Mouse (Mus musculus) left cerebral cortex, postnatal 4 days (tissue): Measurements from ENCODE around the gene Acy3. TPM values are rescaled to one million over a fixed set of nuclear protein-coding genes. Genes with fewer than 3 reads are reported as not detected.
"Not testable (repeated sequence)": the region's sequence is repeated elsewhere in the genome, so short reads cannot be mapped to it uniquely, and the experiment has no call there.

ENCODE experiments used
- DNase-seq: peaks from one replicate; pipeline ENCODE4 v3.0.0-alpha.2; 2022
- intact Hi-C: fragments of 180-260 bp; cut with DNase I; formaldehyde crosslinking; loops from one replicate; pipeline ENCODE4 v1.15.1; 2025
- total RNA-seq, 2 experiments: library from RNA; stranded (reverse); gene quantifications; 2 replicates each; pipeline ENCODE4 v1.2.3; 2021

Acy3 gene
- total RNA-seq, 2 experiments from 2014 or later = 1.4 to 1.6 TPM

DNA sequence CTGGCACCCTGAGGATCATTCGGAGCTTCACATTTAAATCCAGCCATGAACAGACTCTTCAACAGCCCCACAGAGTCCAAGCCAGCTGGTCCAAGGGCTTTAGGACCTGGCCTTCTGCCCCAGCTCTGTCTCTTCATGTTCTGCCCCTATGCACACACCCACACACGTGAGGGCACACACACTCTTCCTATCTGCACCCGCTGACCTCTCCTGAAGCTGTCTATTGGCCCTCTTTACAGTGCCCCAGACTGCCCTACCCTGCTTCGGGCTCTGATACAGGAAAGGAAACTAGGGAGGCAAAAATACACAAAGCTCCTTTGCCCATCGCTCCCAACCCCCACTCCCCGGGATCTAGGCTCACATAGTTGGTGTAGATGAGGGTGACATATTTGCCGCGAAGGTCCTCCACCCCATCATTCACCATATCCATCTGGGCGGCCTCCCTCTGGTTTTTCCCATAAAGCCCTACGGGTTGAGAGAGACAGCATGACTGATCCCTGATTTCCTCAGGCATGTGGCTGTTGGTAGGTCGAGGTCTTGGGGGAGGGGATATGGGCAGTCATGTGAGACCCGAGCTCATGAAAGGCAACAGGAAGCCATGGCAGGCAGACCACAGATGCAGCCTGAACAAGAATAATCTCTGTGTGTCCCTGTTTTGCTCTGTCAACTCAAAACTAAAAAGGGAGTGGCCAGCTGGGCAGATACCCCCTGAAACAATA lies 50.1 kb downstream of the Acy3 start:
- no peak for DNase-seq
- intact Hi-C loops = no loop called here

DNA sequence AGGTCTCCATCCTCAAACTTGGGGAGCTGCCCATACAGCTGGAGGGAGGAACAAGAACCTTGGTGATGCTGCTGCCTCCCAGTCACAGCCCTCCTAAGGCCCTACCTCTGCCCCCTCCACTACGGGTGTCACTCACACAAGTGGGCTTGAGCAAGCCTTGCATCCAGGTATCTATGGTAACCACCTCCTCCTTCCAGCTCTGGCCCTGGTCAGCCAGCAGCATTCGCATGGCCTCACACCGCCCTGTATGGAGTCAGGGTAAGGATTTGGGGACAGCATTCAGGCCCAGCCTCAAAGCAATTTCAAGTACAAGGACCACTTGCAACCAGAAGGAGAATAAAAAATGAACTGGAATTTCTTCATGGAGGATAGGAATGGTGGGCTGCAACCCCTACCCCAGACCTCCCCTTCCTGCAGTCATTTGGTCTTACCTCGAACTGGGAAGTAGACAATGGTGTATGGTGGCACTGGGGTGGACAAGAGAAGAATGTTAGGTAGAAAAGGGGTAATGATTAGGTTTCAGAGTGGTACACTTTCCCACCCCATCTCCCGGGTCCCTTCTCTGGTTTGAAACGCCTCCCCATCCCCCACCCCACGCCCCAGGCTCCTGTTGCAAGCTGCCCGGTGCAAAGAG lies 50.9 kb downstream of the Acy3 start:
- intact Hi-C loops, DNase-seq: not testable (repeated sequence)

DNA sequence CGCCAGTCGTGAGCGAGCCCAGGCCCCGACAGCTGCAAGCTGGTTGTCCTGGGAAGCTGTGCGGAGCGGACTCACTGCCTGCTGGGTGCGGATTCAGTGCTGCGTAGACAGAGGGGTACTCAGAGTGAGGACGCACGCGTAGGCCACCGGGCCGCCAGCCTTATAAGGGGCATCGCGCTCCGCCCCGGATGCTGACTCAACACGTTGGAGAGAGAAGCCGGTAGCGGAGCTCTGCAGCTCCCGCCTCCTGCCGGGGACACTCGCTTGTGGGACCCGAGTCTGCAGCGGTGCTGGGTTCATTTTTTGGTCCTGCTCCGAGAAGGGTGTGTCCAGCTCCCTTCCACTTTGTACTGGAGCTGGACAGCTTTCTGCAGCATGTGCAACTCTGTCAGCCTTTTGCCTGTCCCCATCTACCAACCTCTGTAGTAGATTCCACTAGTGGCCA lies 51.4 kb downstream of the Acy3 start, which contains the start of gene Gstp1:
TSS of gene Gstp1 (minus strand) at position 198 of the 445 bp plus-strand sequence.
- peak; percentile 82 for DNase-seq
- intact Hi-C loops = no loop called here

Other genes starting within 250 kb of the Acy3 start
- 10 to 100 TPM; 89.1 to 90.7 TPM for gene Kmt5b, start 219.1 kb upstream of the Acy3 start, total RNA-seq
- gene Chka, start 134.8 kb upstream of the Acy3 start, total RNA-seq = 100 to 1,000 TPM in 1 of 2 experiments, 10 to 100 TPM in 1; 88.7 to 104 TPM
- gene Tcirg1, start 79.4 kb upstream of the Acy3 start, total RNA-seq = 10 to 100 TPM; 24.0 to 27.9 TPM
- gene Ndufs8, start 73.8 kb upstream of the Acy3 start, total RNA-seq = 100 to 1,000 TPM in 1 of 2 experiments, 10 to 100 TPM in 1; 94.0 to 102 TPM
- 1 to 10 TPM; 1.5 to 1.9 TPM for gene Aldh3b1, start 56.8 kb upstream of the Acy3 start, total RNA-seq
- 1 to 10 TPM; 6.4 to 8.9 TPM for gene Unc93b1, start 51.4 kb upstream of the Acy3 start, total RNA-seq
- not detected for gene Aldh3b3, start 27.9 kb upstream of the Acy3 start, total RNA-seq
- gene Aldh3b2, start 14.2 kb upstream of the Acy3 start, total RNA-seq = under 1 TPM; 0.40 to 0.64 TPM
- gene Tbx10, start 6.2 kb downstream of the Acy3 start, total RNA-seq = not detected
- gene Nudt8, start 14.0 kb downstream of the Acy3 start, total RNA-seq = 10 to 100 TPM; 14.6 to 14.8 TPM
- 1 to 10 TPM; 4.1 to 4.8 TPM for gene Gm49405, start 14.1 kb downstream of the Acy3 start, total RNA-seq
- gene Doc2g, start 16.7 kb downstream of the Acy3 start, total RNA-seq = 1 to 10 TPM; 8.3 to 9.4 TPM
- gene Ndufv1, start 26.2 kb downstream of the Acy3 start, total RNA-seq = 100 to 1,000 TPM; 185 to 196 TPM
- gene Gstp1, start 51.4 kb downstream of the Acy3 start, total RNA-seq = 100 to 1,000 TPM; 288 to 297 TPM
- gene Gstp2, start 59.5 kb downstream of the Acy3 start, total RNA-seq = 10 to 100 TPM; 27.2 to 31.6 TPM
- gene Gstp3, start 73.0 kb downstream of the Acy3 start, total RNA-seq = not detected
- not detected for gene Cabp2, start 95.0 kb downstream of the Acy3 start, total RNA-seq
- 10 to 100 TPM; 27.5 to 28.3 TPM for gene Cdk2ap2, start 110.6 kb downstream of the Acy3 start, total RNA-seq
- gene Pitpnm1, start 113.4 kb downstream of the Acy3 start, total RNA-seq = 100 to 1,000 TPM; 185 to 187 TPM
- gene Aip, start 139.3 kb downstream of the Acy3 start, total RNA-seq = 10 to 100 TPM; 54.8 to 64.8 TPM
- gene Gpr152, start 153.2 kb downstream of the Acy3 start, total RNA-seq = not detected
- not detected for gene Cabp4, start 157.5 kb downstream of the Acy3 start, total RNA-seq
- gene Coro1b, start 162.0 kb downstream of the Acy3 start, total RNA-seq = 100 to 1,000 TPM in 1 of 2 experiments, 10 to 100 TPM in 1; 92.6 to 107 TPM
- 1 to 10 TPM; 1.2 to 1.6 TPM for gene Ptprcap, start 167.0 kb downstream of the Acy3 start, total RNA-seq
- gene Rps6kb2, start 176.8 kb downstream of the Acy3 start, total RNA-seq = 10 to 100 TPM; 38.1 to 39.2 TPM
- gene Carns1, start 188.9 kb downstream of the Acy3 start, total RNA-seq = 1 to 10 TPM; 2.4 to 3.1 TPM
- gene Tbc1d10c, start 204.7 kb downstream of the Acy3 start, total RNA-seq = 1 to 10 TPM; 2.1 to 2.4 TPM
- gene Ppp1ca, start 205.5 kb downstream of the Acy3 start, total RNA-seq = 100 to 1,000 TPM; 318 to 333 TPM
- gene Rad9a, start 215.1 kb downstream of the Acy3 start, total RNA-seq = 10 to 100 TPM in 1 of 2 experiments, 1 to 10 TPM in 1; 9.8 to 10.6 TPM
- gene Clcf1, start 227.7 kb downstream of the Acy3 start, total RNA-seq = 1 to 10 TPM; 1.2 to 1.3 TPM
- gene AC109138.7, start 227.8 kb downstream of the Acy3 start, total RNA-seq = not detected
- gene Pold4, start 245.3 kb downstream of the Acy3 start, total RNA-seq = 10 to 100 TPM; 11.3 to 11.9 TPM